Mouse (Mus musculus) adrenal gland, adult (tissue): ENCODE results near the gene Ooep.

Experiments
- DNase-seq, 2 experiments: peaks; one replicate each; pipeline ENCODE4 v3.0.0; 2022 to 2023; ENCODE audit warnings: low spot score in 1 of 2; ENCODE audit not compliant: inconsistent age in 2 of 2

Gene Ooep

DNA sequence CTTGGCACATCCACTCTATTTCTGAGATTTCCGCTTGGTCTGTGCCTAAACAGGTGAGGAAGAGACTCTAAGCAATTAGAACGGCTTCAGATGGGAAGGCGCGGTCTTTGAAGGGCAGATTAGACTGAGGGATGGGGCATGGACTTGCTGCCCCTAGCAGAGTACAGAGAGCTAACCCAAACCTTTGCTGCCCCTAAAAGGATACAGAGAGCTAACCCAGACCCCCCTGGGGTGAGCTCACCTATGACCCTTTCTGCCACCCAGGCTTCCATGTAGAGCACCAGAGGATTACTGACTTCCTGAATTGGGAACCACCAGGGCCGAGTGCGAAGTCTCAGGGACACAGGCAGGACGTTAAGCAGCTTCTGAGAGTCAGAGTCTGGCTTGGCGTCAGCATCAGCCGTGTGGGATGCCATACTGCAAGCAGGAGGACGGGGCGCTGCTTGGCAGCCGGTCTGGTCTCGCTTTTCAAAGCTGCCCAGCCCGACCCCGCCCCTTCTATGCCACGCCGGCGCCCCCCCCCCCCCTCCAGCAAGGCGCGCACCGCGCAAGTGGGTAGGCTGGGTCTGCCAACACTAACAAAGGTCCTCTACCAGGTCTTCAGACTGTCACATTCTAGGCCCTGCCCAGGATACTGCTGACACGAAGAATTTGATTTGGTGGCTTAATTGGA is at the start of gene Ooep:
Gene Ooep (minus strand): TSS at position 613 of the 673 bp plus-strand sequence.
- peak in 1 of 2 experiments; percentile 28 for DNase-seq

DNA sequence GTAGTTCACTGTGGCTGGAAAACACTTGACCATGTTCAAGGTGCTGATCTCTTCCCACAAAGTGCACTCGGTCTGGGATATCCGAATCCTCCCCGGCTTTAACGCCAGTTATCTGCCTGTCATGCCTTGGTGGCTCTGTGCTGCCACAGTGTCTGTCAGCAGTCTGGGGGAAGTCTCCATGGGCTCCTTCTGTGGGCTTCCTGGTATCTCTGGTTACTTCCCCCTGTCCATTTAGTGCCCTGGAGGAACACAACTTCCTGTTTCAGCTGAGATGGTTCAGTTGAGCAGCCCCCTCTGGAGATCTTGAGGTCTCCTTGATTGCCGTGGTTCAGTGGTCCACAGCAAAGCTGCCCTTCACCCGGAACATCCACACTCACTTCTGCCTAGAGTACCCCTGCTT is 49.7 kb upstream of the Ooep start:
- DNase-seq = peak in 1 of 2 experiments; percentile 30

DNA sequence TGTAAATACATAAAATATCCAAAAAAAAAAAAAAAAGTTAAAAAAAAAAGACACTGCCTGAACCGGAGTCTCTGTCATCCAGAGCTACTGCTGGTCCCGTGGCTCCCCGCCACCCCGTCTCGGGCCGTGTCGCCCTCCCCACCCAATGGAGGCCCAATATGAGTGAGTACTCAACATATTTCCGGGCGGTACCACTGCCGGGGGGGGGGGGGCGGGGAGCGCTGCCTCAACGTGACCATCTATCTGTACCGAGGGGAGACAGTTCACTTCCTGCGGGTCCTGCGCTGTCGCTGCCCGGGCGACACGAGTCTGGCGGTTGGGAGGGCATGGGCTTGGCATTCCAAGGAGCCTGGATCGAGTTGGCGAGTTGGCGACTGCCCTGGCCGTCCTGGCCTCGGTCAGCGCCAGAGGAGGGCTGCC is 48.8 kb upstream of the Ooep start:
- no peak for DNase-seq

DNA sequence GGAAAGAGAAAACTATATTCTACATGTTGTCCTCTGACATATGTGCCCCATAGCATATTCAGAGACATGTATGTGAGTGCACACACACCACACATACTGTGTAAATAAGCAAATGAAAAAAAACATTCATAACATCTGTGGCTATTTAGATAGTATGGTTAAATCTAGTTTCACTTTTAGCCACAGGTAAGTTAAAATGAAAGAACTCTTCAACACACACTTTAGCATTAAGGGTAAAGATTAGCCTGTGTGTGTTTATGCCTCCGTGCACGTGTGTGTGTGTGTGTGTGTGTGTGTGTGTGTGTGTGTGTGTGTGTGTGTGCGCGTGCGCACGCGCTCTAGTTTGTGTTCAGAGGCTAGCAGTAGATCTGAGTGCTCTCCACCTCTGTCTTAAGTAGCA is 23.1 kb upstream of the Ooep start:
- DNase-seq = no peak

DNA sequence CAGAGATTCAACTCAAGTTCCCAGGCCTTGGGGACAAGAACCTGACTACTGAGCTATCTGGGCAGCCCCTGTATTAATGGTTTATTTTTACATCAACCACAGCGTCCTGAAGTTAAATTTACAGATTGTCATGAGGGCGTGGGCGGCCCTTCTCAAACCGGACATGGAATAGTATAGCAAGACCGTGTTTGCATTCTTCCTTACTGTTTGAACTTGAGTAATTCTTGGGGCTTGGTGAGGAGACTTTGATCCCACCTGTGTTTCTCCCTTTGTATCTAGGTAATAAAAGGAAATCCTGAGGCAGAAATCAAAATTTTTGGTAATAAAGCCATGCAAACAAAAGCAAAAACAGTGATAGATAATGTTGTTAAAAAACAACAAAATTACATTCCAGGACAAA is 22.0 kb upstream of the Ooep start:
- DNase-seq = no peak

DNA sequence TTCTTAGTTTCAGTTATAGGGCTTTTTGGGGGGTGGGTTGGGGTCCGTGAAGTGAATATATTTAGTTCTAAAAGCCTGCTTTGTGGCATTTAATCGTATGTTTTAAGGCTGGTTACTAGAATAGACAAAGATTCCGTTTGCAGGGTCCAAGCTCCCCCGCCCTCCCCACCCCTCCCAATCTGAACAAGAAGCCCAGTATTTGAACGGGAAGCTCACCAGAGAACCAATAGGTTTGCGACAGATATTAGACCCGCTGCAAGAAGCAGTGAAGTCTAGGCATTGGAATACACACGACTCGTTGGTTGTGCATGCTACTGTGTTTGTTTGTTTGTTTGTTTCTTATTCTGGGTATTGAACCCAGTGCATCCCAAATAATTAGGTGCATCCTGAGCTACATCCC is 18.0 kb upstream of the Ooep start:
- DNase-seq = no peak

DNA sequence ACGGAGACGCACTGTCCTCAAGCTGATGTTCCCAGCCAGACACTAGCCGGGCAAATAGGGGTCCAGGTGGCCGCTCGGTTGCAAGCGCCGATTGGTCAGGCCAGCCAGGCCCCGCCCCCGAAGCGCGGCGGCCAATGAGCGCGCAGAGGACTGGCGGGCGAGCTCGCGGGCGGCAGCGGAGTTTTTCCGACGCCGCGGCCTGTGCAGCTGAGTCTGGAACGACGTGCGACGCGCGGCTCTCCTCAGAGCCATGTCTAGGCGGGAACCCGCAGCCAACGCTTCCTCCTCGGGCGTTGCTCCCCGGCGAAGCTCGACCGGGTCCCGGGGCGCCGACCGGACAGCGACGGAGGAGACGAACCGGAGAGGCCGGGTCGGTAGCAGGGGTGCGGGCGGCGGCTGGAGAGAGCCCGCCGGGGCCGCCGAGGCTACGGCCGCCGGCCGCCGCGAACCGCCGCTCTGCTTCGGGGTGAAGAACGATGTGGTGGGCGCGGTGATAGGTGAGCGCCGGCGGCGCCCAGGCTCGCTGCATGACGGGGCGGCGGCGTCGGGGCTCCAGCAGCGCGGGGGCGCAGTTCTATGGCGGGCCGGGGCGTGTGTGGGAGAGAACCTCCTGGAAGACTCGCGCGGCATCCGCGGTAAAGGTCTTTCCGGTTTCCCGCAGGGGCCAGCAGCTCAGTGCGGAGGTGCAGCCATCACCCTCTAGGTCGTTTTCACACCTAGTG is 17.3 kb upstream of the Ooep start, which contains the start of gene Ddx43:
Gene Ddx43 (plus strand): TSS at position 148 of the 722 bp plus-strand sequence.
- DNase-seq = peak; percentile 9 to 35

DNA sequence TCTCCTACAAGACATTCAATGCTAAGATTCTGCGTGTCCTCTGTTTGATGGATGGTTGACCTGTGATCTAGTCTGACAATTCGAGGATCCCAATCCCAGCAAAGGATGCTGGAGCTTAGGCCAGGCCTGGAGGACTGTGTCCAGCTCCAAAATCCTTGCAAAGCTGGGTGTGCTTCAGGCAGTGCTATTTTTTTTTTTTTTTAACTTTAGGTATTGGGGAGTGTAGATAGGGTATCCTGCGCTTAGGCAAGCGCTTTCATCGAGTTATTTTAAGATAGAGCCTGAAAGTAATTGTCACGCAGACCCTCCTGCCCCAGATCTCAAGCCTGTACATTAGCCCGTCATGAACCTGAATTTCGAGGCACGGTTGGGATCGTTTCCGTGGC is 16.7 kb upstream of the Ooep start:
- no peak for DNase-seq

DNA sequence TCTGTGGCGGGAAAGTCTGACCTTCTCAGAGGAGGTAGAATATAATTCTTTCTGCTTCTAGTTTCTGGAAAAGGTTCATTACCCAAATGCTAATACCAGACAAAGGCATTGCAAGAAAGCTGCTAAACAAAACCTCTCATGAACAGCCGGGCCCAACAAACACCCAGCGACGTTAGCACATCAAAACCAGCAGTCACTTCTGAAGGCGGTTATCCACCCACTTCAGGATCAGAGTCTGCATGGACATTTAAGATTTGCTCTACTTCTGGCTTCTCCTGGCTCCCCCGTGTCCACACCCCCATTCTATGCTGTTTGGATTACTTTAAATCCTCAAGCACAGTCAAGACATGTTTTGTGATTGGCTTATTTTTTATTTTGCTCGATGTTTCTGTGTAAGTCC is 16.1 kb upstream of the Ooep start:
- no peak for DNase-seq

DNA sequence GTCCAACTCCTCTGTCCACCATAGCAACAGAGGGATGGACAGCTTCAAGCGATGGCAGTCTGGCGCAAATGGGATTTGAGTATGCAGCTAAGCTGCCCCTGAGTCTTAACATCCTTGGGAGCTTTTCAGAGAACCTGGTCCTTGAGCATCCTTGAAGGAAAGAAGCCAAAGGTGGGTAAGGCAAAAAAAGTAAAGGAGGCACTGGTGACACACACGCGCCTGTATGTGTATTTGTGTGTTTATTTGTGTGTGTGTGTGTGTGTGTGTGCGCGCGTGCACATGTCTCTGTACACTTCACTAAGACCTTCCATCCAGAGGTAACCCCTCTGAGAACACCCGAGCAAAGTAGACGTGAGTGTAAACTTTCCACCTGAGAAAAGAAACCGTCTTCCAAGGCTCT is 15.2 kb upstream of the Ooep start:
- DNase-seq = no peak

DNA sequence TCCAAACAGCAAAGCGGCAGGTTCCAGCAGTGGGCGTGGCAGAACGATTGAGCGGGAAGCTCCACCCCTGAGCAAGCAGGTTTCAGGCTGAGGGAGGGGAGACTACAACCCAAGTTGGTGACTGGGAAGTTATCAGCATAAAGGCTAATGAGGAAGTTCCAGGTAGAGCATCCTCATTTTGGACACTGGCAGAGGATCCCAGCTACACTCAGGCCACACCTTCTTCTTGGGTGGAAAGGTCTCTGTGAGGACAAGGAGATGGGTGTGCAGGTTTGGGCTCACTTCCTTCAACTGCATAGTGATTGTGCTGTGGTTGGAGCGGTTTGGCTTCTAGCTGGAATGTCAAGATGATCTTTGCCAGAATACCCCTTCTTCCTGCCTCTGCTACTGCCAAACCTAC is 11.5 kb upstream of the Ooep start:
- DNase-seq = no peak

DNA sequence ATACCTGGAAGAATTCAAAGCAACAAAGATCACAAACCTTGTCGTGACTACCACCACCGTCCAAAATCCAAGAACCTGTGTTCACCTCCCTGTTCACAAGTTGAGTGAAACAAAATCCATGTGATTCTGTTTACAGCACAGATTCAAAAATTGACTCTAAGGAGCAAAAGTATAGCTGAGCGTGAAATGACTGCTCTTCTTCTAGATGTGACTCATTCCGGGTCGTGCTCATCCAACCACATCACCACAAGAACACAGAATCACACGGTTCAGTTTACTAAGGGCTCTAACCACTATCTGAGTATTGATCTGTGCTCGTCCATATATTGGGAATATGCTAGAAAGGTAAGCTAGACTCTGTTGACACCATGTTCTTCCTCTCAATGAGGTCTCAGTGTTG is 8.4 kb upstream of the Ooep start:
- no peak for DNase-seq

DNA sequence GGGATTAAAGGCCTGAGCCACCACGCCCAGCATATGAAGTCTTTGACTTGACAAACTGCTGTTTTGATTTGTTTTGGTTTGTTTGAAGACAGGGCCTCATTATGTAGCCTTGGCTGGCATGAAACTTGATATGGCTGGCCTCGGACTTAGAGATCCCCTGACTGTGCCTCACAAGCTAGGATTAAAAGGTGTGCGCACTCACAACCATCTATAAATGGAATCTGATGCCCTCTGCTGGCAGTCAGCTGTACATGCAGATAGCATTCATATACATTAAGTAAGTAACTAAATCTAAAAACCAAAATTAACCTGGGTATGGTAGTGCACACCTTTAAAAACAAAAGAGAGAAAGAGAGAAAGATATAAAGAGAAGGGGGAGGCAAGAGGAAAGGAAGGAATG is 7.4 kb upstream of the Ooep start:
- DNase-seq = peak in 1 of 2 experiments; percentile 38

DNA sequence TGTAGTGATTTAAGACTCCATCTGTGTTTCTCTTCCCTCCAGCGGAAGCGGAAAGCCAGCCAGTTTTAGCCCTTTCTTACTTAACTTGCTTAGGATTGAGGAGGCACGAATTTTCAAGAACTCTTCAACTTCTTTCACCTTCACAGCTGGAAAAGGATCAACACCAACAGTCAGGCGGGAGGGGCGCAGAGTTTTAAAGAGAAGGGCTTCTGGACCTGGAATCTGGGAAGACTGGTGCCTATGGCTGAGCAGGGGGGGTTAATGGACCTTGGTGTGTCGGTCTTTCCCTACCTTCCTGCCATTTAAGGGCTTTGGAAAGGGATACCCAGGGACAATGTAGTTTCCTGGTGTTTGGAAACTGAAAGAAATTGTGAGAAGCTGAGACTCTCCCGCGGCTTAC is 979 bp downstream of the Ooep start:
- no peak for DNase-seq

DNA sequence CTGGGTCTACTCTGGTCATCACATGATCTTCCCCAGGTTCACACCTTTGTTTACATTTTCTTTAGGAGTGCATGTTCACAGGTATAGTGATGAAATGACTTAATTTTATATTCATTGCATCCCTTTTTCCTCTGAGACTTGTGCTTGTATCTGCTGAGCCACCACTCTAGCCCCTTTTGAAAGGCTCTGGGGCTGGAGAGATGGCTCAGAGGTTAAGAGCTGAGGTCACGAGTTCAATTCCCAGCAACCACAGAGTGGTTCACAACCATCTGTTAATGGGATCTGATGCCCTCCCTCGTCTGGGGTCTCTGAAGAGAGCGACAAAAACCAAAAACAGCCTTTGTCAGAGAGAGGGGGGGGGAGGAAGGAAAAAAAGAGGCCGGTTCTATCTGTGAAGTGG is 3.0 kb downstream of the Ooep start:
- DNase-seq = no peak

DNA sequence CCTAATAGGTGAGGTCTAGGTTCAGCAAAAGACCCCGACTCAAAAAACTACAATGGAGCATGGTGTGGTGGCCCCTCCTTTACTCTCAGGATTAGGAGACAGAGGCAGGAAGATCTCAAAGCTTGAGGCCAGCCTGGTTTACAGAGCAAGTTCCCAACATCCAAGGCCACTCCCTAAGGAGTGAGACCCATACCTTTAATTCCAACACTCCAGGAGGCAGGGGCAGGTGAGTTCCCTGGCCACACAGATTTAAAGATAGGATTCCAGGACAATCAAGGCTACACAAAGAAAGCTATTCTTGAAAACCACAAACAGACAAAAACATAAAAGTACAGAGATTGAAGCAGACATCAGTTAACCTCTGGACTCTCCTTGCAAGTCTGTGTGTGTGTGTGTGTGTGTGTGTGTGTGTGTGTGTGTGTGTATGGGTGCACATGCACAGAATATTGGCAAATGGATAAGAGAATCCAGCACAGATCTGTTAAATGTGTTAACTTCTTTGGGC is 3.6 kb downstream of the Ooep start:
- DNase-seq = no peak

DNA sequence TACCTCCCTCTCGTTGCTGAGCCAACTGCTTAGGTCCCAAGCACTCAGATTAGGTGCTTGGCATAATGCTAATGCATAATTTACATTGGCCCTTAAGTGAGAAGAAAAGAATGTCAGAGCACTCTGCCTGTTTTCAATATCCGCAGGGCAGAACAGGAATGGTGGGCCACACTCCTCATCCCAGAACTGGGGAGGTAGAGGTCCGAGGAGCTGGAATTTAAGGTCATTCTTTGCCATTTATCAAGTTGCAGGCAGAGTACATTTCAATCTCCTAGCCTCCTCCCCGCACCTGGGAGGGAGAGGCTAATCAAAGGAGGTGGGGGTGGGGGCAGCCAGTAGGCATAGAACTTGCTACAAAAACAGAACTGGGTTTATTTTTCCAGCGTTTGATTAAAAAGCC is 4.1 kb downstream of the Ooep start:
- no peak for DNase-seq

DNA sequence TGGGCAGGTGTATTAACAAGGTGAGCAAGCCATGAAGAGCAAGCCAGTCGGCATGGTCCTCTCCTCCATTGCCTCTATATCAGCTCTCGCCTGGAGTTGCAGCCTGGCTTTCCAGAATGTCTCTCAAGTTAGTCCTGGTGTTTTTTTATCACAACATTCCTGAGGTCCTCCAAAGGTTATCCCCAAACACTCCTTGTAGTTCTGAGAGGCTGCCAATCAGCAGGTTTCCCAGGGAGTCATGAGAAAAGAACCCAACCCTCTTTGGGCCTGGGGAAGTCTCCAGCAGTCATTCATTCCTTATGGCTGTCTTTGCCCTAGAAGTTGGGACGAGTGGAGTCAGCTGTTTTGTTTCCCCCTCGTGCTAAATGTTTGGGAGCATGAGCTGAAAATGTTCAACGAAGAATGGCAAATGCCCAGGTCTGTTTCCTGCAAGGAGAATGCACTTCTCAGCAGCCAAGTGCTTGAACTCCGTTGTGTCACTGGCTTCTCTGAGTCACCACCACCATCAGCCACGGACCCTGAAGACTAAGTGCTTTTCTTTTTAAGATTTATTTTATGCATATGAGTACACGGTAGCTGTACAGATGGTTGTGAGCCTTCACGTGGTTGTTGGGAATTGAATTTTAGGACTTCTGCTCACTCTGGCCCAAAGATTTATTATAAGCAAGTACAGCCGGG is 5.6 kb downstream of the Ooep start:
- no peak for DNase-seq

DNA sequence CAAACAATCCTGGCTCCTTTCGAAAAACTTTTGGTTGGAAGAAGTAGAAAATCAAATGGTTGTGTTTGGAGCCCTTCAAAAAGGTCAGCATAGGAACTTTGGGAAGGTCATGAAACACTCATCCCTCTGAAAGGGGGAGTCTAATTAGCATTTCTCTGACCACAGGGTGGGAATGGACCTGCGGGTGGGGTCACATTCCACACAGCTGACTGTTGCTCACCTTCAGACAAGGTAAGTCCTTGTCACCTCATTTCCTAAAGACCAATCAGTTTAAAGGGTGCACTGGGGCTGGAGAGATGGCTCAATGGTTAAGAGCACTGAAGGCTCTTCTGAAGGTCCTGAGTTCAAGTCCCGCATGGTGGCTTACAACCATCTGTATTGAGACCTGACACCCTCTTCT is 7.1 kb downstream of the Ooep start:
- no peak for DNase-seq

DNA sequence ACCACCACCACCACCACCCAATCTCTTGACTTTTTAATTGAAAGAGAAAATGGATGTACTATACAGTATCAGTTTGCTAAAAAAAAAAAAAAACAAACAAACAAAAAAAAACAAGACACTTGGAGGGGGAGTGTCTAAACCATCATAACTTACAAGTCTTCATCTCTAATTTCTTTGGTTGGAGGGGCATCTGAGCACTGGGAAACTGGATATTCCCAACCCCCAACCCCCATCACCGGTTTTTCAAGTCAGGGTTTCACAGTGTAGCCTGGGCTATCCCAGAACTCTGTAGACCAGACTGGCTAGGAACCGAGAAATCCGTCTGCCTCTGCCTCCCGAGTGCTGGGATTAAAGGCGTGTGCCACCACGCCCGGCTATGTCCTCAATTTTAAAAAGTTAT is 8.7 kb downstream of the Ooep start:
- no peak for DNase-seq

DNA sequence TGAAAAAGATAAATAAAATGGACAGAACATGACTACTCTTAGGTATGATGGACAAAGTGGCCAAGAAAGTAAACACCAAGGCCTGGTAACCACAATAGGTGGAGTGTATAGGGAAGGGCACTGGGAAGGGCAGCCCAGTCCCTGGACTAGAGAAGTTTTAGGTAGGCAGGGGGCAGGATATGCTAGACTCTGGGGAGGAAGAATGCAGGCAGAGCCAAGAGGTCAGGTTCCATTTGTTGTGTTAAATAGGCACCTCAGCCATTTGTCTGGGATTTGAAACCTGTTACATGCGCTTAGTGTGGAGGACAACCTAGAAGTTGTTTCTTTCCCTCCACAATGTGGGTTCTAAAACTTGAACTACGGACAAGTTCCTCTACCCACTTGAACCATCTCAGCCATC is 9.2 kb downstream of the Ooep start:
- no peak for DNase-seq

DNA sequence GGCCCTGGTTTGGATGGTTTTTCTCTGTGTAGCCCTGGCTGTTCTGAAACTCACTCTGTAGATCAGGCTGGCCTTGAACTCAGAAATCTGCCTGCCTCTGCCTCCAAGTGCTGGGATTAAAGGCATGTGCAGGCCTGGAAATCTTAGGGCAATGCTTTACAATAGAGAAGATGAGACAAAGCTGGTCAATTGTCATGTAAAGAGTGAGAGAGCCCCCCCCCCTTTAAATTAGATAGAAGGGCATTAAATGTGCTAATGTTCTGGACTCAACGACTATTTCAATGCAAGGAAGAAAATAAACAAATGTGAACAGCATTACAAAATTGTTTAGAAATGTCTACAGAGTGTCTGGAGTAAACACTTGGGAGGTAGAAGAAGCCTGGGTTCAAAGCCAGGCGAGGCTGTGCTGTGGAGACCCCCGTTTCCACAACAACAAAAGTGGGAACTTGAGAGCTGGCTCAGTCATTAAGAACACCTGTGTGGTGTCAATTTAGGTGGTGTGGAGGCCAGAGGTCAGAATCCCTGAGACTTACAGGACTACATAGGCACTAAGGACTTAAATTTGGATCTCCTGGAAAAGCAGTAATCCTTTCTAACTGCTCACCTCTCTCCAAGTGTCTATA is 9.7 kb downstream of the Ooep start:
- DNase-seq = no peak
